Mouse (Mus musculus) hematopoietic stem cell, adult 5-6 weeks (primary cell): ENCODE measurements around the gene Tbcb. TPM values are rescaled to one million over a fixed set of nuclear protein-coding genes. Genes with fewer than 3 reads are reported as not detected.
"Not testable (repeated sequence)": the region's sequence is repeated elsewhere in the genome, so short reads cannot be mapped to it uniquely, and the experiment has no call there.

ENCODE experiments used
- ATAC-seq, 2 experiments: fragments of 125-278 bp in 1 of 2; replicated peaks in 1 of 2; 2 replicates each; pipeline ENCODE4 v1.8.0; 2016 to 2017; ENCODE audit warnings: inconsistent platforms in 2 of 2, mild to moderate bottlenecking in 2 of 2, moderate number of reproducible peaks in 2 of 2, low read depth in 1 of 2, moderate TSS enrichment in 1 of 2; ENCODE audit not compliant: low FRiP score in 2 of 2, poor library complexity in 2 of 2, severe bottlenecking in 2 of 2, insufficient read depth in 1 of 2, low TSS enrichment in 1 of 2
- total RNA-seq: library from RNA; stranded (forward); fragments of 172-1452, 232-1000 nt; gene quantifications from 2 replicates; pipeline ENCODE4 v1.2.3, GENCODE M21; 2017

Gene Tbcb
- total RNA-seq, 1 experiment from 2014 or later: 24.8 TPM

- ATAC-seq: no peak
Observed at GRCm38 (mm10) chr7:30200200-30200599, 31.9 kb downstream of the Tbcb start.

- no peak for ATAC-seq
Observed at GRCm38 (mm10) chr7:30199498-30200139, 32.5 kb downstream of the Tbcb start.

GRCm38 (mm10) chr7:30198481-30198971 is 33.5 kb downstream of the Tbcb start, which contains the start of gene Capns1:
Gene Capns1 (minus strand): TSS chr7:30198811.
- peak; percentile 66 to 78 for ATAC-seq

GRCm38 (mm10) chr7:30197592-30198129 is 34.4 kb downstream of the Tbcb start:
- ATAC-seq: no peak

GRCm38 (mm10) chr7:30196171-30196570 is 35.9 kb downstream of the Tbcb start:
- no peak for ATAC-seq

- no peak for ATAC-seq
Observed at GRCm38 (mm10) chr7:30195461-30195860, 36.6 kb downstream of the Tbcb start.

GRCm38 (mm10) chr7:30194884-30195283 is 37.2 kb downstream of the Tbcb start:
- peak; percentile 85 to 87 for ATAC-seq

- peak; percentile 8 to 17; a peak in 1 of 4 replicates for ATAC-seq
Observed at GRCm38 (mm10) chr7:30194101-30194831, 37.8 kb downstream of the Tbcb start.

- peak; percentile 44 to 73; a peak in 3 of 4 replicates for ATAC-seq
Observed at GRCm38 (mm10) chr7:30193581-30194100, 38.4 kb downstream of the Tbcb start.

GRCm38 (mm10) chr7:30193013-30193412 is 39.1 kb downstream of the Tbcb start:
- no peak for ATAC-seq

- no peak for ATAC-seq
Observed at GRCm38 (mm10) chr7:30192088-30192487, 40.0 kb downstream of the Tbcb start.

- ATAC-seq: no peak
Observed at GRCm38 (mm10) chr7:30189116-30189491, 43.0 kb downstream of the Tbcb start.

- ATAC-seq: no peak
Observed at GRCm38 (mm10) chr7:30188344-30189115, 43.5 kb downstream of the Tbcb start.

GRCm38 (mm10) chr7:30184641-30185348 is 47.3 kb downstream of the Tbcb start:
- no peak for ATAC-seq

GRCm38 (mm10) chr7:30183879-30184289 is 48.2 kb downstream of the Tbcb start, which contains the start of gene Cox7a1:
Gene Cox7a1 (plus strand): TSS chr7:30184144.
- peak; percentile 90 to 94 for ATAC-seq

GRCm38 (mm10) chr7:30183189-30183588 is 48.9 kb downstream of the Tbcb start:
- ATAC-seq: not testable (repeated sequence)

GRCm38 (mm10) chr7:30181929-30182328 is 50.1 kb downstream of the Tbcb start:
- not testable (repeated sequence) for ATAC-seq
